Mouse (Mus musculus) kidney, adult 2 months (tissue): ENCODE data around the gene Ripply2.

Source experiments
- CTCF ChIP-seq: fragments of 200-500 bp; conservative IDR thresholded peaks from 2 replicates; pipeline ENCODE4 v1.5.1; 2011; ENCODE audit warnings: low read depth, mild to moderate bottlenecking, control low read depth, low read length, moderate library complexity, mixed read lengths; ENCODE audit not compliant: insufficient read depth, insufficient read length
- POLR2A ChIP-seq: fragments of 200-500 bp; IDR thresholded peaks from one replicate; pipeline ENCODE4 v1.6.1; 2011; ENCODE audit warnings: low read depth, low read length, control low read depth

- TF ChIP-seq CTCF: no peak
- no peak for TF ChIP-seq POLR2A
Measured at GRCm38 (mm10) chr9:86986703-86987296, 28.5 kb upstream of the Ripply2 start.
